Mouse (Mus musculus) stomach, postnatal 0 days (tissue): Measurements from ENCODE around the gene Fhit.

ENCODE experiments used
- CTCF ChIP-seq: IDR thresholded peaks from 2 replicates; pipeline ENCODE4 v1.5.1; 2016; ENCODE audit warnings: antibody characterized with exemption, low read depth, mild to moderate bottlenecking, moderate library complexity
- EP300 ChIP-seq: optimal IDR thresholded peaks from 2 replicates; pipeline ENCODE3; 2016; ENCODE audit warnings: antibody characterized with exemption

DNA sequence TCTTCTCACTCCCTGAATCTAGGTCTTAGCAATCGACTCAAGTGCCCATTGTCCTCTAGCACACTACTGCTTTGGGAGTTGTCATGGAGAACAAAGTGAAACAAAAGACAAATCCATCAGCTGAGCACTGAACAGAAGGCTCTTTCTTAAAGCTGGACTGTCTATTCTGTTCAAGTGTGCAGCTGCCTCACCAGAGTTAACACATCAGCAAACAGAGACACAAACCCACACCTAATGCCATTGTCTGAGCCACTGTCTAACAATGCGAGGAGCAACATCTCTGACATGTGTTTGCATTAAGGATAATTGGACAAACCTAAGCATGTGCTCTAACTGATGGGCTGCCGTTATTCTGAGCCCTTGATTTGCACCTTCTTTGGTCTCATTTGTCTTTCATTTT lies 738.3 kb downstream of the Fhit start:
- TF ChIP-seq EP300: no peak
- TF ChIP-seq CTCF: no peak
